Mouse (Mus musculus): ENCODE results near the gene Cox19. TPM values are rescaled to one million over a fixed set of nuclear protein-coding genes. Genes with fewer than 3 reads are reported as not detected.
"Not testable (repeated sequence)": the region's sequence is repeated elsewhere in the genome, so short reads cannot be mapped to it uniquely, and the experiment has no call there.

The Cox19 gene
- polyA plus RNA-seq, 2 experiments: 77.8 to 108 TPM

DNA sequence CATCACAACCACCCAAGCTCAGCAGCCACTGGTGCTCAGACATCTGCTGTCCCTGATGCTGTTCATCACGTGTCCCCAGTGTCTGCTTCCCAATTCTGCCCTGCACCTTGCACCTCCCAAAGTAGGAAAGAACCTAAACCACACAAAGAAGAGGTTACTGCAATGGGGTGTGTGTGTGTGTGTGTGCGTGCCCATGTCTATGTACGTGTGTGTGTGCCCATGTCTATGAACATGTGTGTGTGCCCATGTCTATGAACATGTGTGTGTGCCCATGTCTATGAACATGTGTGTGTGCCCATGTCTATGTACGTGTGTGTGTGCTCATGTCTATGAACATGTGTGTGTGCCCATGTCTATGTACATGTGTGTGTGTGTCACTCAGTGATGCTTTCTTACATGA, 44.3 kb upstream of the Cox19 start:
- no peak overlapping the region for H3K4me2 ChIP-seq (replicated peaks; ENCODE audit: low read depth, low read length, severe bottlenecking)
- H3K9ac ChIP-seq (ENCODE audit: low read depth, low read length, severe bottlenecking): no peak overlapping the region
- no peak overlapping the region for H3K27ac ChIP-seq (replicated peaks; ENCODE audit: low read depth, low read length)
- H3K9me3 ChIP-seq (ENCODE audit: control insufficient read depth, low read length): no peaks in the 10 kb centered on the region
- DNase-seq (ENCODE audit: low spot score): no peak
- H3K27me3 ChIP-seq (ENCODE audit: control insufficient read depth, insufficient read depth, low read length): no peaks in the 10 kb centered on the region
- TF ChIP-seq POLR2A (IDR thresholded peaks at IDR 0.05; ENCODE audit: borderline replicate concordance, extremely low read depth, insufficient read depth, insufficient read length): no peak
- WGBS: 95% methylated on average over 4 of the region's 4 CpGs
- H3K4me3 ChIP-seq (replicated peaks; ENCODE audit: low read length): no peak overlapping the region
- no peak for ATAC-seq (ENCODE audit: low FRiP score, low read depth)
- peaks cover 9% of the 10 kb centered on the region; the same call in 1 of the 2 replicates for H3K4me1 ChIP-seq (ENCODE audit: control insufficient read depth, insufficient read depth, low read length)
- peaks cover 3% of the 10 kb centered on the region; the same call in 1 of the 2 replicates for H3K36me3 ChIP-seq (ENCODE audit: control insufficient read depth, insufficient read depth, low read length)

- Histone ChIP-seq H3K9ac (ENCODE audit: low read depth, low read length, severe bottlenecking) (no peak overlapping the region), H3K27ac (replicated peaks; ENCODE audit: low read depth, low read length) (no peak overlapping the region), H3K36me3 (ENCODE audit: control insufficient read depth, insufficient read depth, low read length) (peaks cover 3% of the 10 kb centered on the region; the same call in 1 of the 2 replicates), H3K4me1 (ENCODE audit: control insufficient read depth, insufficient read depth, low read length) (peaks cover 15% of the 10 kb centered on the region), H3K27me3 (ENCODE audit: control insufficient read depth, insufficient read depth, low read length) (no peaks in the 10 kb centered on the region), H3K4me2 (replicated peaks; ENCODE audit: low read depth, low read length, severe bottlenecking) (no peak overlapping the region), H3K4me3 (replicated peaks; ENCODE audit: low read length) (no peak overlapping the region), H3K9me3 (ENCODE audit: control insufficient read depth, low read length) (no peaks in the 10 kb centered on the region)
- WGBS: 50% methylated on average over 7 of the region's 7 CpGs
- ATAC-seq (ENCODE audit: low FRiP score, low read depth) (no peak), DNase-seq (ENCODE audit: low spot score) (no peak)
- TF ChIP-seq POLR2A (IDR thresholded peaks at IDR 0.05; ENCODE audit: borderline replicate concordance, extremely low read depth, insufficient read depth, insufficient read length): no peak
Measured at GRCm38 (mm10) chr5:139394399-139394798, 43.2 kb upstream of the Cox19 start.

DNA sequence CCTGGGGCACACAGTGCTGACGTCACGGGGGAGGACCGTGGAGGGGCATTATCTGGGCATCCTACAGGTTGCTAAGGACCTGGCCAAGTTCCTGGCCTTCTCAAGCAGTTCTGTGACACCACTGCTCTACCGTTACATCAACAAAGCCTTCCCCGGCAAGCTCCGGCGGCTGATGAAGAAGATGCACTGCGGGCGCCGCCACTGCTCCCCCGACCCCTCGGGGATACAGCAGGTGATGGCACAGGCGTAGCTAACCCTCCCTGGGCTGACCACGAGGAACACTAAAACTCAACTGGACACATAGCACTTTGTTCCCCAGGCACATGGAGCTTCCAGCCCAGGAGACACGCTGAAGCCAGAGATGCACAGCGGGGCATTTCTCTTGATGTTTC, 42.0 kb upstream of the Cox19 start:
- no peak for ATAC-seq (ENCODE audit: low FRiP score, low read depth)
- H3K27ac ChIP-seq (replicated peaks; ENCODE audit: low read depth, low read length): no peak overlapping the region
- no peak overlapping the region for H3K4me2 ChIP-seq (replicated peaks; ENCODE audit: low read depth, low read length, severe bottlenecking)
- H3K4me1 ChIP-seq (ENCODE audit: control insufficient read depth, insufficient read depth, low read length): peaks cover 22% of the 10 kb centered on the region
- no peaks in the 10 kb centered on the region for H3K9me3 ChIP-seq (ENCODE audit: control insufficient read depth, low read length)
- TF ChIP-seq POLR2A (IDR thresholded peaks at IDR 0.05; ENCODE audit: borderline replicate concordance, extremely low read depth, insufficient read depth, insufficient read length): no peak
- H3K36me3 ChIP-seq (ENCODE audit: control insufficient read depth, insufficient read depth, low read length): peaks cover 3% of the 10 kb centered on the region; the same call in 1 of the 2 replicates
- no peak overlapping the region for H3K4me3 ChIP-seq (replicated peaks; ENCODE audit: low read length)
- no peak overlapping the region for H3K9ac ChIP-seq (ENCODE audit: low read depth, low read length, severe bottlenecking)
- 92% methylated on average over 16 of the region's 16 CpGs for WGBS
- H3K27me3 ChIP-seq (ENCODE audit: control insufficient read depth, insufficient read depth, low read length): no peaks in the 10 kb centered on the region
- no peak for DNase-seq (ENCODE audit: low spot score)

- Histone ChIP-seq H3K9me3 (ENCODE audit: control insufficient read depth, low read length) (no peaks in the 10 kb centered on the region), H3K27ac (replicated peaks; ENCODE audit: low read depth, low read length) (no peak overlapping the region), H3K4me1 (ENCODE audit: control insufficient read depth, insufficient read depth, low read length) (peaks cover 27% of the 10 kb centered on the region), H3K4me3 (replicated peaks; ENCODE audit: low read length) (no peak overlapping the region), H3K4me2 (replicated peaks; ENCODE audit: low read depth, low read length, severe bottlenecking) (no peak overlapping the region), H3K36me3 (ENCODE audit: control insufficient read depth, insufficient read depth, low read length) (peaks cover 3% of the 10 kb centered on the region; the same call in 1 of the 2 replicates), H3K9ac (ENCODE audit: low read depth, low read length, severe bottlenecking) (no peak overlapping the region), H3K27me3 (ENCODE audit: control insufficient read depth, insufficient read depth, low read length) (no peaks in the 10 kb centered on the region)
- TF ChIP-seq POLR2A (IDR thresholded peaks at IDR 0.05; ENCODE audit: borderline replicate concordance, extremely low read depth, insufficient read depth, insufficient read length): no peak
- no peak for ATAC-seq (ENCODE audit: low FRiP score, low read depth)
- DNase-seq (ENCODE audit: low spot score): no peak
- 93% methylated on average over 32 of the region's 37 CpGs for WGBS
Measured at GRCm38 (mm10) chr5:139392219-139393196, 41.3 kb upstream of the Cox19 start.

GRCm38 (mm10) chr5:139391309-139391990, 40.2 kb upstream of the Cox19 start:
- no peak for DNase-seq (ENCODE audit: low spot score)
- no peak for ATAC-seq (ENCODE audit: low FRiP score, low read depth)
- WGBS: 78% methylated on average over 11 of the region's 11 CpGs
- H3K27me3 ChIP-seq (ENCODE audit: control insufficient read depth, insufficient read depth, low read length): no peaks in the 10 kb centered on the region
- H3K9ac ChIP-seq (ENCODE audit: low read depth, low read length, severe bottlenecking): no peak overlapping the region
- H3K9me3 ChIP-seq (ENCODE audit: control insufficient read depth, low read length): no peaks in the 10 kb centered on the region
- H3K4me3 ChIP-seq (replicated peaks; ENCODE audit: low read length): no peak overlapping the region
- no peak overlapping the region for H3K27ac ChIP-seq (replicated peaks; ENCODE audit: low read depth, low read length)
- H3K4me2 ChIP-seq (replicated peaks; ENCODE audit: low read depth, low read length, severe bottlenecking): no peak overlapping the region
- H3K36me3 ChIP-seq (ENCODE audit: control insufficient read depth, insufficient read depth, low read length): peaks cover 3% of the 10 kb centered on the region; the same call in 1 of the 2 replicates
- peaks cover 30% of the 10 kb centered on the region for H3K4me1 ChIP-seq (ENCODE audit: control insufficient read depth, insufficient read depth, low read length)
- no peak for TF ChIP-seq POLR2A (IDR thresholded peaks at IDR 0.05; ENCODE audit: borderline replicate concordance, extremely low read depth, insufficient read depth, insufficient read length)

DNA sequence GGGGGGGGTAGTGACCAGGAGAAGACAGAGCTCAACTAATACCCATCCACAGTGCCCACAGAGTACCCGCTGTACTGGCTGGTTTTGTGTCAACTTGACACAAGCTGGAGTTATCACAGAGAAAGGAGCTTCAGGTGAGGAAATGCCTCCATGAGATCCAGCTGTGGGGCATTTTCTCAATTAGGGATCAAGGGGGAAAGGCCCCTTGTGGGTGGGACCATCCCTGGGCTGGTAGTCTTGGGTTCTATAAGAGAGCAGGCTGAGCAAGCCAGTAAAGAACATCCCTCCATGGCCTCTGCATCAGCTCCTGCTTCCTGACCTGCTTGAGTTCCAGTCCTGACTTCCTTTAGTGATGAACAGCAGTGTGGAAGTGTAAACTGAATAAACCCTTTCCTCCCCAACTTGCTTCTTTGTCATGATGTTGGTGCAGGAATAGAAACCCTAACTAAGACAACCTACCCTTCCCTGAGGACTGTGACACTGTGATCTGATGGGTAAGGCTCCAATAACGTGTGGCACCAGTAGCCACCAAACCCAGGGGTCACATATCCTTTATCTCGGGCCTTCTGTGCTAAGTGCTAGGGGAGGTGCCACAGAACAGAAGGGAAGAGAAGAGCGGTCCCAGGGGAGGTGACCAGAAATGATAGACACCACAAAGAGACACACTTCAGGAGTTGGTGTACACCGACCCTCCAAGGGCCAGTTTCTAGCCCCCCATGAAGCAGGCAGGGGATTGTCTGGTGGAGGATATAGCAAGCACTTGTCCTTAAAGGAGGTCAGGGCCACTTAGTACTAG, 39.3 kb upstream of the Cox19 start:
- not testable (repeated sequence) for H3K27me3 ChIP-seq (ENCODE audit: control insufficient read depth, insufficient read depth, low read length); H3K9me3 ChIP-seq (ENCODE audit: control insufficient read depth, low read length); H3K36me3 ChIP-seq (ENCODE audit: control insufficient read depth, insufficient read depth, low read length); H3K27ac ChIP-seq (replicated peaks; ENCODE audit: low read depth, low read length); H3K4me2 ChIP-seq (replicated peaks; ENCODE audit: low read depth, low read length, severe bottlenecking); DNase-seq (ENCODE audit: low spot score); ATAC-seq (ENCODE audit: low FRiP score, low read depth); H3K9ac ChIP-seq (ENCODE audit: low read depth, low read length, severe bottlenecking); H3K4me3 ChIP-seq (replicated peaks; ENCODE audit: low read length)
- H3K4me1 ChIP-seq (ENCODE audit: control insufficient read depth, insufficient read depth, low read length): peaks cover 30% of the 10 kb centered on the region
- 81% methylated on average over 5 of the region's 5 CpGs for WGBS

Measured in limb, embryonic 14.5 days (tissue).